Mouse (Mus musculus) hindbrain, embryonic 16.5 days (tissue): ENCODE measurements around the gene Gm44805. TPM values are rescaled to one million over a fixed set of nuclear protein-coding genes. Genes with fewer than 3 reads are reported as not detected.

Experiments used
- ATAC-seq: fragments of 200-750 bp; cut with Nextera tagmentation; 2 replicates; pipeline ENCODE4 v1.8.0; 2017; ENCODE audit warnings: moderate TSS enrichment, moderate library complexity
- H3K27ac ChIP-seq: fragments of 300-500 bp; sonication (generic); 2 replicates; pipeline ENCODE4 v1.5.1; 2014; ENCODE audit warnings: low read depth, mild to moderate bottlenecking, control low read depth, low read length, moderate library complexity
- H3K27me3 ChIP-seq: fragments of 300-500 bp; sonication (generic); replicated peaks from 2 replicates; pipeline ENCODE4 v1.6.1; 2014; ENCODE audit warnings: low read length; ENCODE audit not compliant: control insufficient read depth, insufficient read depth
- H3K36me3 ChIP-seq: fragments of 300-500 bp; sonication (generic); 2 replicates; pipeline ENCODE4 v1.6.1; 2014; ENCODE audit warnings: mild to moderate bottlenecking, low read length, moderate library complexity, mixed read lengths; ENCODE audit not compliant: control insufficient read depth, insufficient read depth
- H3K4me1 ChIP-seq: fragments of 300-500 bp; sonication (generic); 2 replicates; pipeline ENCODE4 v1.6.1; 2014; ENCODE audit warnings: low read depth, low read length; ENCODE audit not compliant: control insufficient read depth, insufficient read depth
- H3K4me2 ChIP-seq: fragments of 300-500 bp; sonication (generic); 2 replicates; pipeline ENCODE4 v1.6.1; 2014; ENCODE audit warnings: mild to moderate bottlenecking, low read length, control low read depth, moderate library complexity
- H3K4me3 ChIP-seq: fragments of 300-500 bp; sonication (generic); 2 replicates; pipeline ENCODE4 v1.5.1; 2014; ENCODE audit warnings: mild to moderate bottlenecking, low read length, control low read depth, moderate library complexity
- H3K9ac ChIP-seq: fragments of 300-500 bp; sonication (generic); 2 replicates; pipeline ENCODE4 v1.6.1; 2014; ENCODE audit warnings: low read depth, mild to moderate bottlenecking, control low read depth, low read length, moderate library complexity
- H3K9me3 ChIP-seq: fragments of 300-500 bp; sonication (generic); 2 replicates; pipeline ENCODE4 v1.6.1; 2014; ENCODE audit warnings: mild to moderate bottlenecking, low read length, moderate library complexity; ENCODE audit not compliant: control insufficient read depth
- WGBS: fragments of 180-500 bp; shearing (Covaris S2); extraction: QIAGEN DNeasy Blood & Tissue Kit; methylation state at CpG from one replicate; pipeline ENCODE4 v1.1.7; 2014; 5-methylcytosine and 5-hydroxymethylcytosine counted together
- polyA plus RNA-seq: library from polyadenylated mRNA; unstranded; fragments of >200 nt; fragmentation: Nextera tagmentation; extraction: Ambion mirVana; gene quantifications from 2 replicates; pipeline ENCODE4 v1.2.1, GENCODE M21; 2015

Gm44805 gene
- not detected in 2 replicates for polyA plus RNA-seq

DNA sequence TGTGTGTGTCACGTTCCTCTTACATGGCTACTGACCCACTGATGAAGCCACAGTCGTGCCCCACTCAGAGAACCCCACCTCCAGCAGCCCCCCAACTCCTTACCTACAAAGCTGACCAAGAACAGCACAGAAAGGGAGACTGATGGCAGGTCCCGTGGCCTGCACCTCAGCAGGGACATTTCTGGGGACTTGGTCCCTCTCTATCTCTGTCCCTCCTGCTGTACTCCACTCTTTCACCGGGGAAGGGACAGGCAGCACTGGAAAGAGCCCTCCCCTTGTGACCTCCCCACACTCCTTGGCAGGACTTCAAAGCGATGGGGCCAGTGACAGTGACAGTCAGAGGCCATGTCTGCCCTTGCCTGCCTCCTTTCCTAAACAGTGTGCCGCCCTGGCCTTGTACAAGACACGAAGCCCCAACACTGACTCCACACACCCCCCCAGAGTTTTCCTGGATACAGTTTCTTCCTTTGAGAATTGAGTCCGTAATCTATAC, at the start of gene Gm44805, which contains the start of gene Apoc4:
Gene Gm44805, minus strand, starts transcription at position 222 of the 493 bp plus-strand sequence.
Gene Apoc4, minus strand, starts transcription at position 278 of the 493 bp plus-strand sequence.
- H3K4me1 ChIP-seq, result no peaks in the 10 kb centered on the region
- H3K27me3 ChIP-seq, result no peaks in the 10 kb centered on the region
- no peak for ATAC-seq
- no peak within 1 kb of the TSS for H3K9ac ChIP-seq
- no peak within 1 kb of the TSS for H3K4me3 ChIP-seq
- 69% methylated on average over 8 of the region's 8 CpGs for WGBS
- H3K4me2 ChIP-seq, result no peak within 1 kb of the TSS
- H3K9me3 ChIP-seq, result no peaks in the 10 kb centered on the region
- no peak within 1 kb of the TSS for H3K27ac ChIP-seq
- H3K36me3 ChIP-seq, result no peaks in the 10 kb centered on the region

- Histone ChIP-seq H3K9me3 (no peaks in the 10 kb centered on the region), H3K9ac (no peak overlapping the region), H3K36me3 (peaks cover 53% of the 10 kb centered on the region), H3K4me1 (no peaks in the 10 kb centered on the region), H3K4me2 (no peak overlapping the region), H3K4me3 (no peak overlapping the region), H3K27me3 (no peaks in the 10 kb centered on the region), H3K27ac (no peak overlapping the region)
- WGBS, result 87% methylated on average over 4 of the region's 4 CpGs
- ATAC-seq, result no peak
Measured at GRCm38 (mm10) chr7:19726541-19726940, 45.3 kb upstream of the Gm44805 start.

DNA sequence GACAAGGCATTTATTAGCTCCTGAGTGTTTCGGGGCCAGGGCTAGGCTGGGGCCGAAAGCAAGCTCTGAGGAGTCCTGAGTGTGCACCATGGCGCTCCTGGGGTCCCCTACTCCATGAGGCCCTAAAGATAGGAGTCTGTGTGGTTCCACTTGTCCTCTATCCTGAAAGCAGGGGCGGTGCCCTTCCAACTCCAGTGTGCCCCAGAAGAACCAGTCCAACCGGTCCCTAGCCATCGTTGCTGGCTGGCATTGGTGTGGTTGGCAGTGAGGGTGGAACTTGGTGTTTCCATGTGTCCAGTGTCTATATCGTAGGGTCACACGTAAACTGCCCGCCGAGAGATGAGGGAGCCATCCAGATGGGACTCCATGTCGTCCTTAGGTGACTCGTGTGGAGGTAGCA, 42.9 kb upstream of the Gm44805 start:
- H3K4me3 ChIP-seq, result no peak overlapping the region
- no peak overlapping the region for H3K4me2 ChIP-seq
- H3K9ac ChIP-seq, result no peak overlapping the region
- no peak overlapping the region for H3K27ac ChIP-seq
- H3K9me3 ChIP-seq, result peaks cover 2% of the 10 kb centered on the region
- no peak for ATAC-seq
- no peaks in the 10 kb centered on the region for H3K4me1 ChIP-seq
- 92% methylated on average over 12 of the region's 12 CpGs for WGBS
- no peaks in the 10 kb centered on the region for H3K27me3 ChIP-seq
- peaks cover 46% of the 10 kb centered on the region for H3K36me3 ChIP-seq

DNA sequence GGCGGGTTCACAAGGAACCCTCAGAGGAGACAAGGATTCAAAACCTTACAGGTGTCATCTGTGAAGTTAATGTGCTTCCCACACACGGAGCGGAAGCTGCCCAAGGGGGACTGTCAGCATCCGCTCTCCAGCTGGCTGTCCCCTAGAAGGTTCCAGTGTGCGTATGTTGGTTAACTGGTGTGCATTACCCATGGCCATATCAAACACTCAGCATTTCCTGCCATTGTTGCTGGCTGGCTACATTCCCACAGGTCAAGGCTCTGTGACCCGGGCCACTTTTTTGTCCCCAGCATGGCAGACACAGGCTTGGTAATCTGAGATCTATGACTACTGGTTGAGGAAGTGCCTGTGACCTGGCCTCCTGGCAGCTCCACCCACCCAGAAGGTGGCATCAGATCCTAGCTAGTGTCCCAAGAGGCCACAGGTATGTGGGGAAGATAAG, 41.6 kb upstream of the Gm44805 start:
- no peak overlapping the region for H3K27ac ChIP-seq
- no peak overlapping the region for H3K9ac ChIP-seq
- H3K36me3 ChIP-seq, result peaks cover 43% of the 10 kb centered on the region
- no peak for ATAC-seq
- 90% methylated on average over 6 of the region's 6 CpGs for WGBS
- H3K27me3 ChIP-seq, result no peaks in the 10 kb centered on the region
- H3K4me2 ChIP-seq, result no peak overlapping the region
- H3K9me3 ChIP-seq, result peaks cover 2% of the 10 kb centered on the region
- no peaks in the 10 kb centered on the region for H3K4me1 ChIP-seq
- no peak overlapping the region for H3K4me3 ChIP-seq

DNA sequence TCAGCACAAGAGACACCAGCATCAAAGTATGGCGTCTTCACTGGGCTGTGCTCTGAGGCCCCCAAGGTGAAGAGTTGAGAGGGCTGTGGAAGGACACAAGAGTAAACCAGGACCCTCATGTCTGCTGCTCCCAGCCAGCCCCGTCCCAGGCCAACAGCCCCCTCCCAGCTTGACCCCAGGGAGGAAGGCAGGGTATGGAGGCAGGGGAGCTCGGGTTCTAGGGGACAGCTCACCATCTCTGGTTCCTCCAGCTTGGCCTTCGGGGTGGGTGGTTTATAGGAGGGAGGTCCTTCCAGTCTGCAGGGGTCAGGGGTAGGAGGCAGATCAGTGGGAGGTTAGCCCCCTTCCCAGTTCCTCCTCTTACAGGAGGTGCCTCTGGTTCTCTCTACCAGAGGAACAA, 38.0 kb upstream of the Gm44805 start:
- peaks cover 21% of the 10 kb centered on the region for H3K36me3 ChIP-seq
- H3K4me1 ChIP-seq, result peaks cover 9% of the 10 kb centered on the region
- ATAC-seq, result no peak
- H3K9ac ChIP-seq, result no peak overlapping the region
- no peaks in the 10 kb centered on the region for H3K27me3 ChIP-seq
- no peak overlapping the region for H3K4me3 ChIP-seq
- H3K27ac ChIP-seq, result no peak overlapping the region
- H3K9me3 ChIP-seq, result peaks cover 2% of the 10 kb centered on the region
- H3K4me2 ChIP-seq, result no peak overlapping the region
- WGBS, result 85% methylated on average over 4 of the region's 4 CpGs

- WGBS, result 96% methylated on average over 5 of the region's 5 CpGs
Measured at GRCm38 (mm10) chr7:19718297-19718952, 37.2 kb upstream of the Gm44805 start.

DNA sequence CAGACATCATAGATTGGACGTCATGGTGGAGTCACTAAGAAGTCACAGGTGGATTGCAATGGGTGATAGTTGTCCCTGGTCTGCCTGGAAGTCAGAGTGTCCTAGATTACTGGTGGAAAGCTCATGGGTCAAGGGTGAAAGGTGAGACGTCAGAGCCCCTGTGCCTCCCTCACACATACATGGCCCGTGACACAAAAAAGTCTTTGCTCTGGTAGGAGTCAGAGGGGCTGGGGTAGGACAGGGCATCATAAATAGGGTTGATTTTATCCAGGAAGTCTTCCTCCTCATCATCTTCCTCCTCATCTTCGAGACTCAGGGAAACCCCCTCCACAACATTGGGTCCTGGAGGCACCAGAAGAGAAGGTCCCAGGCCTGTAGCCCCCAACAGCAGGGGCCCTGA, 36.1 kb upstream of the Gm44805 start:
- Histone ChIP-seq H3K27me3 (no peaks in the 10 kb centered on the region), H3K9ac (no peak overlapping the region), H3K4me3 (no peak overlapping the region), H3K4me1 (peaks cover 16% of the 10 kb centered on the region), H3K36me3 (peaks cover 8% of the 10 kb centered on the region), H3K9me3 (peaks cover 2% of the 10 kb centered on the region), H3K27ac (no peak overlapping the region), H3K4me2 (no peak overlapping the region)
- no peak for ATAC-seq
- 86% methylated on average over 4 of the region's 4 CpGs for WGBS

More at GRCm38 (mm10) chr7:19718297-19718952, 37.2 kb upstream of the Gm44805 start:
- H3K9ac ChIP-seq, result no peak overlapping the region
- H3K4me3 ChIP-seq, result no peak overlapping the region
- no peaks in the 10 kb centered on the region for H3K27me3 ChIP-seq
- peaks cover 2% of the 10 kb centered on the region for H3K9me3 ChIP-seq
- no peak overlapping the region for H3K27ac ChIP-seq
- H3K4me2 ChIP-seq, result no peak overlapping the region
- H3K4me1 ChIP-seq, result peaks cover 16% of the 10 kb centered on the region
- peaks cover 13% of the 10 kb centered on the region for H3K36me3 ChIP-seq
- ATAC-seq, result no peak

GRCm38 (mm10) chr7:19716822-19717221, 35.6 kb upstream of the Gm44805 start:
- ATAC-seq, result no peak
- Histone ChIP-seq H3K36me3 (peaks cover 8% of the 10 kb centered on the region), H3K4me3 (peak overlapping the region; percentile 6), H3K9ac (no peak overlapping the region; the same call in 1 of the 2 replicates), H3K4me1 (peaks cover 16% of the 10 kb centered on the region), H3K9me3 (peaks cover 2% of the 10 kb centered on the region), H3K4me2 (peak overlapping the region; percentile 70), H3K27ac (peak overlapping the region; percentile 91), H3K27me3 (no peaks in the 10 kb centered on the region)
- WGBS, result 83% methylated on average over 2 of the region's 2 CpGs

DNA sequence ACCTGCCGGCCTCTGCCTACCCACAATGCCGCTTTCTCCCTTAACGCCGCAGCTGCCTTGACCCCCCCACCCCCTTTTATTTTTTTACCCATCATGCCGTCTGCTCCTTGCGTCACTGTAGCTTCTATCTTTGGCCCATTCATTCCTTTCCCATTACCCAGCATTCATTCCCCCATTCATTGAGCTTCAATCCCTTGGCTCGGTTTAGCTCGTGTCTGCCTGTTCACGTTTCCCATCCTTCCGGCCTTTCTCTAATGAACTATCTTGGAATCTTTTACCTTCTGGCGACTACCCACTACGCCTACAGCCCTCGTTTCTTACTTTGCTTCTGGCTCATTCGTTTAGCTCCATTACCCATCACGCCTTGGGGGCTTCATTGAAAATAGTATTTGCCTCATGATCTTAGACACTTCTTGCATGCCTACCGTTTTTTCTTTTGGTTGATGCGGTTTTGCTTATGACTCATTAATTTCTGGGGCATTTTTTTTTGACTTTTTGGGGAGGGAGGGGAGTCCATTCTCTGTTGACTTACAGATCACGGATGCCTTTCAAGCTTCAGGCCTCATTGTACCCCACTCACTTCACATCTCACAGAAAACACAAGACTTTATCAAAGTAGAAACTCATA, 34.9 kb upstream of the Gm44805 start:
- Histone ChIP-seq H3K27me3 (no peaks in the 10 kb centered on the region), H3K9ac (peak overlapping the region; percentile 56), H3K4me3 (peak overlapping the region; percentile 42), H3K4me2 (peak overlapping the region; percentile 70), H3K36me3 (peaks cover 3% of the 10 kb centered on the region), H3K27ac (peak overlapping the region; percentile 91), H3K4me1 (peaks cover 16% of the 10 kb centered on the region), H3K9me3 (peaks cover under 1% of the 10 kb centered on the region)
- 5% methylated on average over 18 of the region's 18 CpGs for WGBS
- no peak for ATAC-seq
